Mouse (Mus musculus) neutrophil, adult 5-6 weeks (primary cell): Measurements from ENCODE around the gene Limd1. TPM values are rescaled to one million over a fixed set of nuclear protein-coding genes. Genes with fewer than 3 reads are reported as not detected.
"Not testable (repeated sequence)": the region's sequence is repeated elsewhere in the genome, so short reads cannot be mapped to it uniquely, and the experiment has no call there.

Experiments used
- ATAC-seq: fragments of 151-379, 151-347 bp; 2 replicates; pipeline ENCODE4 v1.8.0; 2017; ENCODE audit warnings: mild to moderate bottlenecking, moderate TSS enrichment; ENCODE audit not compliant: insufficient number of reproducible peaks, poor library complexity, low FRiP score, severe bottlenecking; ENCODE audit errors: extremely low read depth
- total RNA-seq: library from RNA; stranded (forward); fragments of 200-1000 nt; gene quantifications from 2 replicates; pipeline ENCODE4 v1.2.3, GENCODE M21; 2017

The Limd1 gene
- 87.1 and 88.6 TPM in 2 replicates for total RNA-seq

- peak; percentile 20 for ATAC-seq
Observed at GRCm38 (mm10) chr9:123478586-123479195, at the start of gene Limd1. Gene Limd1 (plus strand): TSS chr9:123478706.

GRCm38 (mm10) chr9:123429863-123430262 is 48.6 kb upstream of the Limd1 start:
- ATAC-seq = no peak

- ATAC-seq = no peak
Observed at GRCm38 (mm10) chr9:123430973-123431372, 47.5 kb upstream of the Limd1 start.

GRCm38 (mm10) chr9:123438223-123438622 is 40.3 kb upstream of the Limd1 start:
- ATAC-seq = no peak

- ATAC-seq = no peak
Observed at GRCm38 (mm10) chr9:123440230-123441058, 38.1 kb upstream of the Limd1 start.

- ATAC-seq = not testable (repeated sequence)
Observed at GRCm38 (mm10) chr9:123447101-123447500, 31.4 kb upstream of the Limd1 start.

- ATAC-seq = no peak
Observed at GRCm38 (mm10) chr9:123448594-123448993, 29.9 kb upstream of the Limd1 start.

- peak; percentile 61; the same call in 1 of the 2 replicates for ATAC-seq
Observed at GRCm38 (mm10) chr9:123450174-123450573, 28.3 kb upstream of the Limd1 start.

- no peak for ATAC-seq
Observed at GRCm38 (mm10) chr9:123451772-123452171, 26.7 kb upstream of the Limd1 start.

- no peak for ATAC-seq
Observed at GRCm38 (mm10) chr9:123456634-123457602, 21.6 kb upstream of the Limd1 start.

GRCm38 (mm10) chr9:123457603-123458002 is 20.9 kb upstream of the Limd1 start:
- ATAC-seq = no peak

- ATAC-seq = no peak
Observed at GRCm38 (mm10) chr9:123467141-123467620, 11.3 kb upstream of the Limd1 start.

- ATAC-seq = no peak
Observed at GRCm38 (mm10) chr9:123468406-123469085, 10.0 kb upstream of the Limd1 start.

GRCm38 (mm10) chr9:123469087-123469486 is 9.4 kb upstream of the Limd1 start:
- no peak for ATAC-seq

GRCm38 (mm10) chr9:123473377-123473776 is 5.1 kb upstream of the Limd1 start:
- ATAC-seq = no peak

- no peak for ATAC-seq
Observed at GRCm38 (mm10) chr9:123475569-123475968, 2.9 kb upstream of the Limd1 start.

GRCm38 (mm10) chr9:123478031-123478585 is 398 bp upstream of the Limd1 start:
- peak; percentile 44 for ATAC-seq

GRCm38 (mm10) chr9:123479196-123479669 is 727 bp downstream of the Limd1 start:
- ATAC-seq = no peak
